Mouse (Mus musculus): ENCODE measurements around the gene Lrrc7.
"Not testable (repeated sequence)": the region's sequence is repeated elsewhere in the genome, so short reads cannot be mapped to it uniquely, and the experiment has no call there.

The Lrrc7 gene

DNA sequence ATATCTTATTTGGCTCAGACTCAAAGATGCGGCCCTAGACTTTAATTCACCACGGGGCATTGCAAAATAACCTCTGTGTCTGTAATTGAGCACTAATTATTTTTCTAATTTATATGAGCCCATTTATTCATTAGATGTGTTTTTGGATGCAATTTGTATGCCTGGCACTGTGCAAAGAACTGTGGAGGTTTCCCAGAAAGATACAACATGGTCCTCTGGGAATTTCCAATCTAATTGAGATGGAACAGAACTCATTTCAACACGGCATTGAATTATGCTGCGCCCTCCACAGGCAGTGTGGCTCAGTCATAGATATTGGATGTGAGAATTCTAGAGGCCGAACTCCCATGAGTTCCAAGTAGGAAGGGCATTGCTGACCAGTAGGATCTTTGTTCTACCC is 397.6 kb downstream of the Lrrc7 start:
- DNase-seq = no peak

DNA sequence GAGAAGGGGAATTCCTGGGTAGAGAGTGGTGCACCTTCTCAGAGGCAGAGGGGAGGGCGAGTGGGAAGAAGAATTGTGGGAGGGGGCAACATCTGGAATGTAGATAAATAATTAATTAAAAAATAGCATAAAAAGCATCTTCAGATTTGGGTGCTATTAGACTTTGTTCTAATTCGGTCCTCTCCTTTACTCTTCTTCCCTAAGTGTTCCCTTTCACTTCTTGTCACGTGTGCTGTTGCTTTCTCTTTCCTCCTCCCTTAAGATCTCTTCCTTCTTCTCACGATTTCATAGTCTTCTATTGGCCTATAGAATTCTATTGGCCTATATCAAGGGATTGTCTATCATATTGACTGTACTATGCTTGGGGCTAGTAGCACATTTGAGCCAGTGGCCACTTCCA is 398.9 kb downstream of the Lrrc7 start:
- no peak for DNase-seq

DNA sequence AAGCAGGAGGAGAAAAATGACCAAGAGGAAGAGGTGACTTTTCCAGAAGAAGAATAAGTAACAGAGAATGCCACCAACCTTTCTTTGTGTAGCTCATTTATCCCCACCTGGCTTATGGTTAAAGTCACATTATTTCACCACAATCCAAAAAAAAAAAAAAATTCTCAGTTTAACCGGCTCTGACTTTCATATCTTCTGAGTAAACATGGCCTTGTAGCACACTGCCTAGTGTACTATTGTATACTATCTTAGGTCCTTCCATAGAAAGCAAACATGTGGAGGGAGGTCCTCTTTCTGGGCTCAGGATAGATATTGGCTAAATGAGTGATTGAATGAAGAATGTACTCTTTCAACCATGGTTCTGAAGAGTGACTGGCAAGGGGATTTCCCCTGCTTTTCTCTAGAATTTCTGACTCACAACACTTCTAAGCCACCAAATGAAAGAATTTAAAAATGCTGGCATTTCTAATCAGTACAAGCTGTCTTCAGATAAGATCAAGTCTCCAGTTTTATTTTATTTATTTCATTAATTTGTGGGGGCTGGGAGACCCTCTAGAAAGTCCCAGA is 400.0 kb downstream of the Lrrc7 start:
- DNase-seq = no peak

DNA sequence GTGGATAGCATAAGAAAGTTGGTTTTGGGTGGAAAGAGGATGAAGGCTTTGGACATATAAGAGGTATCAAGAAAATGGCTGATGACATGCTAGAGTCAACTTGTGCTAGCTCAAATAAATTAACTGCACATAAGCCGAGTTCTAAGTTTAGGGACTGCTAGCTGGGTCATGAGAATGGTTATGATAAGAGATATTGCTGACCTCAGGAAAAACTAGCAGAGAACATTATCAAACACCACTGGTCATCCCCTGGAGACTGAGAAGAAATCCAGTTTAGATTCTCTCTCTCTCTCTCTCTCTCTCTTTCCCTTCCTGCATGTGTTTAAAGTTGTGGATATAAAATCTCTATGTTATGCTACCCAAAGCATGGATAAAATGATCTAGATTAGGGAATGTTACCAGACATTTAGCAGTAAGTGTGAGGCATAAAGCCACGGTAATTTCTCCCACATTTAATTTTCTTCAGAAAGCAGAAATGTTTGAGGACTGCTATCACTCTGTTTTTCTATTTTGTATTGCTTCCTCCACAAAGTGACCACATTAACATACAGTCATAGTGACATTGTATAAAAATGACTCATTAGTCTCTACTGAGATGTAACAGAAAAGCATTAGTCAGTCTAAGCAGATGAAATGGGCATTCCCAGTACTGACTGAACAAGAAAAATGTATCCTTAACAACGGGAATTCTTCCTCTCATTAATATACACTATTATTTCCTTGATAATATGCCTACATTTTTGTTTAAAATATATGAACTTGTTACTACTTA is 406.3 kb downstream of the Lrrc7 start:
- DNase-seq = no peak

DNA sequence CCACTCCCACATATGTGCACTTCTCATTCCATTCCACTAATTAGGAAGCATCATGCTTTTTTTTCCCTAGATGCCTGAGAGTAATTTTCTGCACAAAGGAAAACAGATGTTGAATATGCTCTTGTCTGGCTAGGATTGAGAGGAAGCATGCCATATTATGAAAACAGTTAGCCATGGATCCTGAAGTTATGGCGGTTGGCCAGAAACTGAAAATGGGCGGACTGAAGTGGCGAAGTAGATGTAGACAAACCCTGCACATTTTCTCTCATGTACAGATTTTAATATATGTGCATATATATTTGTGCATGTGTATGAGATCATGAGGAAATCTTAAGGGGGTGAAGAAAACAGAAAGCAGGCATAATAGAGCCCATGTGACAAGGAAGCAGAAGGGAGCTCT is 407.9 kb downstream of the Lrrc7 start:
- DNase-seq = no peak

DNA sequence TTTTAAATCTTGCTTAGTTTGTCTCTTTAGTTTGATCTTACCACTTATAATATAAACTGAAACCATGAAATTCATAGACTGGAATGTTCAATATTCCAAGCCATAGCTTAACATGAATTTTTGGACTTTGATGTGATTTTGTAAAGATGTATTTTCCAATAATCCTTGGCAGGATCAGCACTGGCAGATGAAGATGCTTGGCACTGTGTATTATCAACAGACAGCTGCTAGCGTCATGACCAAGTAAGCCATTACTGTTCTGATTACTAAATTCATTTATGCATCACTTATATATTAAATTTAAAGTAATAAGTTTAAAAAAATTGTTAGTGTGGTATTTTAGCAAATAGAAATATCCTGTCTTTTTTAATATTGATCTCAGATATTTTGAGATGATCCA is 413.0 kb downstream of the Lrrc7 start:
- DNase-seq = no peak

DNA sequence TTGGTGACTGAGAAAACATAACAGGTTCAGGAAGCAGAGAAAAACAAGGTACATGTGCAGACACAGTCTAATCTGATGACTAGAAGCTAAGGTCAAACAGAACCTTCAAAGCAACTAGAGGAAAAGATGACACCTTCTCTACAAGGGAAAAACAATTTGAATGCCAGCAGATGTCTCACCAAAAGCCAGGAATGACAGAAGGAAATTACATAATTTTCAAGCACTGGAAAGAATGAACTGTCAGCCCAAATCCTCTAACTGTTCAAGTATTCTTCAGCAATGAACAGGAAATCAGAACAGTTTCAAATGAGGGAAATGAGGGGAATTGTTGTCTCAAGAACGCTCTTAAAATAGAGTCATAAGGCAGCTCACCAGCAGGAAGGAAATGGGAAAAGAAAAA is 421.4 kb downstream of the Lrrc7 start:
- no peak for DNase-seq

DNA sequence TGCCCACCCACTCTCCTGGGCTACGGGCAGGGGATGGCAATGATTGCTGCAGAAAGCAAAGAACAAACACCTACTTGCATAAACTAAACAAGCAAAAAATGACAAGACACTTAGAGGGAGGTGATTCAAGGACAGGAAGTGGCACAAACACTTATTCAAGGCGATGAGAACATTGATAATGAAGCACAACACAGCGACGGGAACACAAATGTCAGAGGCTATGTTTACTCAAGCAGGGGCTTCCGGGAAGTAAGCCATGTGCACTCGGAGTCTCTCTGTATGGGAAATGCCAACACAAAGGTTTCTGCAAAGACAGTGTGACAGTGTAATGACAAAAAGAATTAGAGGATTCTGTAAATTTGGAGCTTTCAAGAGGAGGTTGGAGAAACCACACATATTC is 424.2 kb downstream of the Lrrc7 start:
- no peak for DNase-seq

DNA sequence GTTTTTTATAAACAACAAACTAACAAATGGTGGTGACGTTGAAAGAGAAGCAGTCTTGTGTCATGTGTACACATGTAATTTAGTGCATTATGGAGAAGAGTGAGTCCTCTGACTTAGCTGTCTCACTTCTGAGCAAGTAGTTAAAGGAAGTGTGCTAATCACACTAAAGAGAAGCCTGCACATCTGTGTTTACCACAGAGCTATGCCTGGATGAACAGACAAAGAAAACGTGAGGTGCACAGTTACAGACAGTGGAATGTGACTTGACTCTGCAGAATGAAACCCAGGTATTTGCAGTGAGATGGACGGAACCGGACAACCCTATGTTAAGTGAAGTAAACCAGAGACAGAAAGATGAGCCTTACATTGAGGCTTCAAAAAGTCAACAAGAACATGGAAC is 430.3 kb downstream of the Lrrc7 start:
- DNase-seq = no peak

DNA sequence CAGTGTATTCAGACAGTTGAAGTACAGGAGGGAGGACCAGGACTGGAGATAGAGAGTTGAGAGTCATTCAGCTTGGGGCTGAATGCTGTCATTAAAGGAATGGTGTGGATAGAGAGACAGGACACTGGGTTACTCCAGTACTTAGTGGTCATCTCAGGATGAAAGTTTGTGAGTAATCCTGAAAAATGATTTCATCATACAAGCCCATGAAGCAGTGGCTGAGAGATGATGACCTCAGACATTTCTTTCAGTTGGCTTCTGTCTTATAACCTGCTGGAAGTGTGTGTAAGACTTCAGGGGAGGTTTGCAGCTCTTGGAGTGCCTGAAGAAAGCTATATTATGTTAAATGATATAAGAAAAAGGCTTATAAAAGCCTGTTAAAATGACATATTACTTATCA is 430.8 kb downstream of the Lrrc7 start:
- DNase-seq = no peak

DNA sequence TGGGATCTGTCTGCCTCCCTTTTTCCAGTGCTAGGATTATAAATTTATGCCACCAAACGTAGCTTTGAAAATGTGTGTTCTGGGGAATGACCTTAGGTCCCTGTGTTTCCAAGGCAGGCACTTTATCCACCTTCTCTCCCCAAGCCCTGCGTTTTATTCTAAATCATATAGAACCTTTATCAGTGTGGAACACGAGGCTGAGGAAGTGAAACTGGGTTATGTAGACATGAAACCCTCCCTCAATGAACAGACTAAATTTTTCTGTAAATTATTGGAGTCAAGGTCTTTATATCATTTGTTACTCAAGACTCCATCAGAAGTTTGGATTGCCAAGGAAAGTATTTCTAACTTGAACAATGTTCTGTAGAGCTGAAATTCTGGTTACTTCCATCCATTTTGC is 439.1 kb downstream of the Lrrc7 start:
- DNase-seq = no peak

DNA sequence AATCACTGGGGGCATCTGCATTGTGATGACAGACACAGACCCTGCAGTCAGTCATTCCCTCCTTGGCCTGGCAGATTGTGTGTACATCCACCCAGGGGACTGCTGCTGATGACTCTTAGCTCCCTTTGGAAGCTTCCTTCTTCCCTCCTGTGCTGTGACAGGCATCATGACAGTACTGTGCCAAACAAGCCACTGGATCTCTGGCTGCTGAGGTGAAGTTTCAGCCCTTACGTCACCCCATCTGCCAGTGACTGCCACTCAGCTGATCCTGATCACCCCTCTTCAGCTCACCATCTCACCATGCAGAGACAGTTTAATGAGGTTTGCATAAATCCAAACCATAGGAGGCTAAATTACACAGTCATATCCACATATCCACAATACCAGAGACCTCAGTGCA is 456.8 kb downstream of the Lrrc7 start:
- DNase-seq = no peak

DNA sequence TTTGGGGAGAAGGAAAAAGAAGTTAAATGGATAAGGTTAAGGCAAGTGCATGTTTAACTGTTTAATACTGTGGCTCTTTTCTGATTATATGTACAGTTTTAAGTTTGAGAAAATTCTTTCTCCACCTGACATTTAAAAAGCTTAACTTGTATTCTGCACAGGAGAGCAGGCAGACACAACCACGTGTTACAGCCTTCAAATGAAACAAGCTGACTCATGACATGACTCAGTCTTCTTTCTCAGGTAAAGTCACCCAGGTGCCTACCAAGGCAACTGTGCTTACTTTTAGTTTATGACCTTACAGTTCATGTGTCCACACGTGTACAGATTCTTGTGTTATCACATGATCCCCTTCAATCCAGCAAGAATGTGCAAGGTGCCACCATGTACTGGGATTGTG is 458.6 kb downstream of the Lrrc7 start:
- no peak for DNase-seq

DNA sequence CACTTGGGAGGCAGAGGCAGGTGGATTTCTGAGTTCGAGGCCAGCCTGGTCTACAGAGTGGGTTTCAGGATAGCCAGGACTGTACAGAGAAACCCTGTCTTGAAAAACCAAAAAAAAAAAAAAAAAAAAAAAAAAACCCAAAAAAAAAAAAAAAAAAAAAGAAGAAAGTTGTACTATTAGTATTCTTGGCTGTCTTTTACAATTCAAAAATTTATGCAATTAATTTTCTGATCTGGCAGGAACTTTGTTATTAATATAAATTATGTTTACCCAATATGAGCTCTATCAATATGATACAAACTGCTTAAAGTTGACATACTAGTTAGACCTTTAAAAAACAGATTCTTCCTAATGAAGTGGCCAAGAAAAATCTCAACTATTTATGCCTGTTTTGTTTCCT is 459.5 kb downstream of the Lrrc7 start:
- not testable (repeated sequence) for DNase-seq

DNA sequence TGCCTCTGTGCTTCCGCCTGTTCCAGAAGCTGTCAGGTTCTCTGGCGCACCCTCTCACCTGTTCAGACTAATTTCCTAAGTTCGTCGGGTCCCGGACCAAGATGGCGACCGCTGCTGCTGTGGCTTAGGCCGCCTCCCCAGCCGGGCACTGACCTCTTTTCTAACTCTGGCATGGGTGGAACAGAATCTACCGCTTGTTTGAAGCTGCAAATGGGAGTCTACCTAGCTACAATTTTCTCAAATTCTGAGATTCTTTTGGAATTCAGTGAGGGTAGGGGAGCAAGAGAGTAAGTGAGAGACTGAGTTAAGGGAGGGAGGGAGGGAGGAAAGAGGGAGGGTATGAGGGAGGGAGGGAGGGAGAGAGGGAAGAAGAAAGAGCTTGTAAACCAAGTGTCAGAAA is 460.0 kb downstream of the Lrrc7 start:
- not testable (repeated sequence) for DNase-seq

DNA sequence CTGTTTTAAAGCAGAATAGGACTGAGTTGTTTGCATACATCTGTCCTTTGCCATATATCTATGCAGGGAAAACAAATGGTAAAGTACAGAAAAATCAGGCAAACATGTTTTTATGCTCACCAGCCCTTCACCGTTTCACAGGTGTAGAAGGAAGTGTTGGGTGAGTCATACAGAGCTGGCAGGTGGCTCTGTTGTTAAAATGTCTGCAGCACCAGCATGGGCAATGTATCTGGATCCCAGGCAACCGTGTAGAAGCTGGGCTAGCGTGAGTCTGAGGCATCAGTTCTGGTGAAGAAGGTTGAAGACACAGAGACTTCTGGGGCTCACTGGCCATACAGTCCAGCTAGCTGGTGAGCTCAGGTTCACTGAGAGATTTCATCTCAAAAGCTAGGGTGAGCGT is 468.1 kb downstream of the Lrrc7 start:
- DNase-seq = no peak

DNA sequence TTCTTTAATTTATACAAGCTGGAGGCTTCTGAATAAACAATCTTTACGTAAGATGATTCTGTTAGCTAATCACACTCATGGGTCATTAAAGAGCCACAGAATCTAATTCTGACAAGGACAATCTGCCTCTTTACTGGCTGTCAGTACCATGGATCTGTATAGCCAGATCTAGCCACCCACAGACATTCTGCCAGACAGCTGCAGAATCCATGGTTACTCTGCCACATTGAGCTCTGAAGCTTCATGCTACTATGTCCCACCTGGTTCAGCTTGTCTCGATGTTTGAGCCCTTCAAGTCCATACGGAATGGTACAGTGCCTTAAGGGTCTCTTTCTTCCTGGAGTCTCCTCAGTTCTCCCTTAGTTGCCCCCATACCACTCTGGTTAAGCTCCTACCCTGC is 470.4 kb downstream of the Lrrc7 start:
- no peak for DNase-seq

DNA sequence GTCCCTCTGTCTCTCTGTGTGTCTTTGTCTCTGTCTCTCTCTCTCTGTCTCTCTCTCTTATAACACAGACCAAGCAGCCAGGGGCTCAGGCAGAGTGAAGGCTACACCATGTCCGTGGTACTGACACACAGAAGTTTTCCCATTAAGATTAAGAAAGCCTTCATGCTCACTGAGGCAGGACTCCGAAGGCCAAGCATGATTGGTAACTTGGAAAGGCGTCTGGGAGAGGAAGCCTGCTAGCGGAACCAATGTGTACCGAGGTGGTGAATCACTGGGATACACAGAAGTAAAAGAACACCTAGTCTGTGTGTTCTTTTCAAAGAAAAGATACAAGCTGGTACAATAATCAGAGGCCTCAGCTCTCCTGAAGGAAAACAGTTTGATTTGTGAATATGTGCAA is 484.2 kb downstream of the Lrrc7 start:
- DNase-seq = no peak

DNA sequence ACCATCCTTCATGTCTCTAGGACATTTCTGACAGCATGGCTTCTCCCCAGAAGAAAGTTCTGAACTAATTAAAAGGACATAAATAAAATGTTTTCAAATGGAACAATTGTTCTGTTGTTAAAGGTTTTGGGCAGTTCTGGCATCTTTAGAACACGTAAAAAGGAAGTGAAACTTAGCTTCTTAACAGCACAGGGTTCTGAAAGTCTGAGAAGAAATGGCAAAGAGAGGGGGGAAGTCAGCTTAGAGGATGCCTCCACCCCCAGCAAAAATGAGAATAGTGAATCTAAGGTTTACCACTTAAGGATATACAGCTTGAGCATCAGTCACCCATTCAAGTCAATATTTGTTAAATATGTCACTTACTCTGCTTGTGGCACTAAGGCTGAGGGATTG is 484.6 kb downstream of the Lrrc7 start:
- DNase-seq = no peak

DNA sequence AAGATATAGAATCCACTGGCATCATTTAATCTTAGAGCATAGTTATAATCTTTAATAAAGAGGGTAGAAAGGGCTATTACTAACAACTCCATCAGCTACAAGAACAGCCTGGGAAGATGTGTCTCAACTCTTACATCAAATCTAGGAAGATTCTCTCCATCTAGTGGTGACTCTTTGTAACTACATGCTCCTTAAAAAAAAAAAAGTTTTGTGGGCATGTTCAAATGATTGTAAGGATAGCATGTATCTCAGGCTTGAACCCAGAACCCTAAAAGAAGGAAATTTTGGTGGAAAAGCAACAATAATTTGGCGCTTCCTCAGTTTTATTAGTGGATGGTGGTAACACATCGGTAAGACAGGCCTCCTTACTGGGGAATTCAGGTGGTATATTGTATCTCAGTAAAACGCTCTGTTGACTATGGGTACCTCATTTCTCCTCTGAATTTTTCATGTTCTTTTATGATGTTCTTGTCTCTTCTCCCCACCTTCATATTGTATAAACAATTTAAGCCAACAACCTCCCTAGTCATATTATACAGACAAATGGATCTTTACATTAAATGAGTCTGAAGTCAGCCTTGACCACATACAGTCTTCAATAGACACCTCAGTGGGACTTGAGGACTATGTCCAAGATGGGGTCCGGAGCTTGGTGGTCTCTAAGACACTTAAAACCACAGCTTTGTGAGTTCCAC is 485.2 kb downstream of the Lrrc7 start:
- DNase-seq = no peak

DNA sequence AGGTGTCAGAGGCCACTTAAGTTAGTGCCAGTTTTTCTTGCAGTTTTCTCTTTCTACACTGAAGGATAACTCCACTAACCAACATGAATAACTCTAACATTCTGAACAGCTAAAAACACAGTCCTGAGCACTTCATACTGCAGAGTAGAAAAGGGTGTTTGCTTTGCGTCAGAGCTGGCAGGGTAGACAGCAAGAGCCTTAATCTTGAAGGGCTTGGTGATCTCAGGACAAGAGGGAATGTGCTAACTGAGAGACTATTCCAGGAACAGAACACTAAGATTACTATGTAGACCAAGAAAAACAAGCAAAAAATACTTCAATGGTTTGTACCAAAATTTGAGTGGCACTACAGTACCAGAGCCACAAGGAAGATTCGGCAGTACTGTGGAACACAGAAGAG is 487.0 kb downstream of the Lrrc7 start:
- no peak for DNase-seq

DNA sequence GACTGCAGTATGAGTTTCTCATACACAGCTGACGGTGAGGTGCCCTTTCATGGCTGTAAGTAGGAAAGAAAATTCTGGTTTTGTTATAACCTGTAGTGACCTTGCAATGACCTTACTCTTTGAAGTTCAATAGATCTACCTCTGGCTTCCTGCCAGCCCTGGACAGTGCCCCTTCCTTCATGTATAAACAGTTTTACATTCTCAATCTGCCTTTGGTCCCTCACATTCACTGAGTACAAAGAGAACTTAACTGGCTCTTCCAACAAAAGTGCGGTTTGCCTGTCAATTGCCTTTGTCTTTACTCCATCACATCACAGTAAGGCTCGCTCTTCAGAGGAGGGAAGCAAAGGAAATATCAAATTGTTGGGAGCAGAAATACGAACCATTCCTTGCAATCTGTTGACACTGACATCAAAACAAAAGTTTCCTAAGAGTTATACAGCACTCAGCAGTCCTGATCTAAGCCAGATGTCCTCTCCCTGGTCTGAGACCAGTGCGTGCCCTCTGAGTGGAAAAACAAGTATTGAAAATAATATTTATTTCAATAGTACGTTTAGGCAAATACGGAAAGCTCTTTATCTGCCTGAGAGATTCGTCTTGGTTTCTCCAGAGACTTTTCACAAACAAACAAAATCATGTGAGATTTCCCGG is 493.3 kb downstream of the Lrrc7 start:
- DNase-seq = no peak

DNA sequence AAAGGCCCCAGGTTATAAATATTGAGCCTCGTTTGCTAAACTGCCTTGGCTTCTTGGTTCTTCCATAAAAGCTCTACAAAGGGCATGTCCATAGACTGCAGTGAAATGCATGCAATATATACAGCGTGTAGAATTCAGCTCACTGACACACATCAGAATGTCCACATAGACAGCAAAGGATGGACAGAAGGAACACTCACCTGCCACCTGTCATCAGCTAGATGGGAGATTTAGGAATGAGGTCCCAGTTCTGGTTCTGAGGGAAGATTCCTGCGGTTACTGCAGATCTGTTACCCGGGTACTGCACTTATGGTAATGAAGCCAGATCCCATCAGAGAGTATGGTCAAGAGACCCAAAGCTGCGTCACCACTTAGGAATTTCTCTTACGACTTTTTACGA is 494.1 kb downstream of the Lrrc7 start:
- DNase-seq = no peak

DNA sequence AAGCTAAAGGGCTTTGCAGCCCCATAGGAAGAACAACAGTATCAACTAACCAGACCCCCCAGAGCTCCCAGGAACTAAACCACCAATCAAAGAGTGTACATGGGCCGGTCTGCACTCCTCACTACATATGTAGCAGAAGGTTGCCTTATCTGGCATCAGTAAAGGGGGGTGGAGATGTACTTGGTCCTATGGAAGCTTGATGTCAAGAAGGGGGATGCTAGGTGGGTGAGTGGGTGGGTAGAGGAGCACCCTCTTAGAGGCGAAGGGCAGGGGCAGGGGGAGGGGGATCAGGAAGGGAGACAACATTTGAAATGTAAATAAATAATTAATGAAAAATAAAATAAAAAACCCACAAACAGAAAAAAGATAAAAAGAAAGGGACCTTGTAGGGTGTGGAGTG is 496.8 kb downstream of the Lrrc7 start:
- no peak for DNase-seq
